Mouse (Mus musculus) kidney, postnatal 4 days (tissue): ENCODE data around the gene Mgst2.

Experiments used
- DNase-seq, 2 experiments: peaks; one replicate each; pipeline ENCODE4 v3.0.0; 2021; ENCODE audit warnings: mixed read lengths in 2 of 2

Mgst2 gene

DNA sequence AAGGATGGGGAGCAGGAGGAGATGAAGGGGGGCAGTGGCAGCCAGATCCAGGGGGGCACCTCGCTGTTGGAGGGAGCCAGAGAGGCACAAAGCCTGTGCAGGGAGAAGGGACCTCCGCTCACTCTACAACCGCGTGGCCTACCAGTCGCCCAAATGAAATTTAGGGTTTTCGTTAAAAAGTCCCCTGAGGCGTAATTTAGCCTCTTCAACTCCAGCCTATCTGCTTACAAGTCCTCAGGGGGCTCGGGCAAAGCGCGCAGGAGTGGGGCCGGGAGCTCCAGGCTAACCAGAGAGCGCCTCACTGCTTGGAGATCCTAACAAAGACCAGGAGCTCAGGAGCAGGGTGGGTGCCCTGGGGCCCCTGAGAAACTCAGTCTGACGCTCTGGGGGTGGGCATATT lies 41.8 kb downstream of the Mgst2 start:
- DNase-seq = peak; percentile 34 to 50

DNA sequence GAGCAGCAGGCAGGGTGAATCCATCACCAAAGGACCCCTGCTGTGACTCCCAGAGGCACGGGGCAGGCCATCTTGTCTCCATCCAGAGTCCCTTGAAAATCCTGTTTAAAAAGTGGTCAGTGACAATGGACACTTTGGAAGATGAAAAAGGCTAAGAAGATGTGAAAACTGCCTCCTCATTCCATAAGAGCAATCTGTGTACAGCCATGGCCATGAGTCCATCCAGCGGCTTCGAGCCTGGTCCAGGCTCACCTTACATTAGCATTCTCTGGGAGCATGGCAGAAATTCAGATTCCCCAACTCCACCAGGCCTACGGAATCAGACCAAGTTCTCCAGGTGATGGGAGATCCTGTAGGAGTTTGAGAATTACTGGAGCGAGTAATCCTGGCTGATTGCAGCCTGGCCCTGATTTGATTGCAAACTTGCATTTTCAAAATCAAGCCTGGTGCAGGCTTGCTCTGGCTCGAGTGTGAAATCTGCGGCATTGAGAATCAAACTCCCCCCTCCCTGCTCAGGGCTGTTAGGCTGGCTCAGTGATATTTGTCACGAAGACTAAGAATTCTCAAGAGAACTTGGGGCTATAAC lies 42.6 kb downstream of the Mgst2 start:
- peak in 1 of 2 experiments; percentile 21 for DNase-seq

DNA sequence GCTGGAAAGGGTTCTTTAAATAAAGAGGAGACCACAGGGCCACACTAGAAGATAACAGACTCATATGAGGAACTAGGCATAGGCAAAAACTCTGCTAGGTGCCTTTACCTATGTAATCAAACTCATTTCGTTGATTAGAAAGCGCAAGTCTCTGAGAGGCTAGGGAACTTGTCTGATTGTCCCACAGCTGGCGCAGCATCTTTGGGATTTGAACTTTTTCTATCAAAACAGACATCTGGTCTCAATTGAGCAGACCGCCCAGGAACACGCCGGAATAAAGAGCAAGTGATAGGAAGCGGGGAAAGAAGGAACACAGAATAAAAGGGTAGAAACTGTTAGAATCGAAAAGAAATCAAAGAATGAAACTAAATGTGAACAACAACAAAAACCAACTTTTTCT lies 43.3 kb downstream of the Mgst2 start:
- no peak for DNase-seq

DNA sequence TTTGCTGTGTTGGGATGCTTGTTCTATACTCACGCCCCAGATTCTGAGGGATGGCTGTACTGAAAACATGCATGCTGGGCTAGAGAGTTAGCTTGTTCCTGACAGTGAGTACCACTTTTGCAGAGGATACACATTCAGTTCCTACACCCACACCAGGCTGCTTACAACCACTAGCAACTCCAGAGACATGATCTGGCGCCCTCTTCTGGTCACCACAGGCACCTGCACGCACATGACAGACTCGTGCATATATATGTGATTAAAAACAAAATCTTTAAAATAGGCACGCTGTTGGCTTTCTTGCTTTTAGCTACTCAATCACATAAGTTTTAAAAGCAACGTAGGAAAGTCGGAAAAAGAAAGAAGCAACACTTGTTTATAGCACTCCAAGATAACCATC lies 45.1 kb downstream of the Mgst2 start:
- DNase-seq = no peak

DNA sequence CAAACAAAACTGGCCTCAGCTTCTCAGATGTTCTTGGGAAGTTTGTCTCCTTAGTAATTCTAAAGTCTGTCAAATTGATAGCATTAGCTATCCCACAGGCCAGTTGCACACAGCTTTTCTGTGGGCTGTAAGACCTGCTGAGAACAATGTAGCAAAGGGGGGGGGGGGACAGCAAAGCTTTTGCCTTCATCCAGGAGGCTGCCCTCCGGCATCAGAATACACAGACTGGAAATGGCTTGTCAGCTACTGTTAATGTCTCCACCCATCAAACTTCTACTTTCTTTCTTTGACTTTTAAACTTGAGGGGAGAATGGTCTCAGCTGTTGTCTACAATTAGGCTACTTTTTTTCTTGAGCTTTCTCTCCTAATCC lies 48.2 kb downstream of the Mgst2 start:
- DNase-seq = no peak

DNA sequence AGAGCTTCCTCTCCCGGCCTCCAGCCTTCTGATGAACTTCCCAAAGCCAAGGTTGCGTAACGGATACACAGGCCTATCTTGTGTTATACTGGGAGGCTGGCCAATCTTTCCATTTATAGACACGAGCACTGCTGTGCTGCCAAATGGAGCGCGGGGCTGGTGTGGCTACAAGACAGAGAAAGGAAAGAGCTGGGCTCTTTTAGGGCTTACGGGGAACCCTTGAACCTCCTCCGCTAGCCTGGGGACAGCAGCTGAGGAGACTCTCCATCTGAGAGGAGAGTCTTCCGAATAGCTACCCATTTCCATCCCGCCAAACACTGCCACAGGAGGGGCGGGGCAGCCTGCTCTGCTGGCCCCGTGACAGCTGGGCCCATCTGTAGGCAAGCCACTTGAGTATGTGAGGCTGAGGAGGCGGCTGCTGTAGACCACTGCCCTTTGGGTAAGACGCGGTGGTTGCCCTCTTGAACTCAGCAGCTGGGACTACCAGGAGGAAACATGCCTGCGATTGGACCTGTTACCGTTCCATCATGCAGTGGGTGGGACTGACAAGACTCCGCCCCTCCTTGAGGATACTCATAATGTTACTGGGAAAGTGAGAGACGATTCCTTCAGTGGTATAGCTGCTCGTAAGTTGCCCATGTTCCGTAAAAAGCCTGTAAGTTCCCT lies 48.7 kb downstream of the Mgst2 start:
- DNase-seq = peak; percentile 88 to 90

DNA sequence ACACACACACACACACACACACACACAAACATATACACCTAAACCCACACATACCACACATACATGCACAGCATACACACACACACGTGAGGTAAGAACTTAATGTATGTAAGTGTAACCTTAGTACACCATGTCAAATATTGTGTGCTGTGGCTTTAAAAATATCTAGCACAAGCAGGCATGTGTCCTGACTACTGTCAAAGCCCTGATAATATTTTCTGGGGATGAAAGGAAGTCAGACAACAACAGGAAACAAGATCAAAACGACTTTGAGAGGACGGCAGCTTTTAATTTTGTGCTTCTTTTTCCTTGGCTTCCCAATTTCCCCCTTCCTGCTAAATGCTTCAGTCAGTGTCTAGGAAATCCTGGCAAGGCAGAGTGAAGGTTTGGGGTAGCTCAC lies 52.2 kb downstream of the Mgst2 start:
- DNase-seq = no peak

DNA sequence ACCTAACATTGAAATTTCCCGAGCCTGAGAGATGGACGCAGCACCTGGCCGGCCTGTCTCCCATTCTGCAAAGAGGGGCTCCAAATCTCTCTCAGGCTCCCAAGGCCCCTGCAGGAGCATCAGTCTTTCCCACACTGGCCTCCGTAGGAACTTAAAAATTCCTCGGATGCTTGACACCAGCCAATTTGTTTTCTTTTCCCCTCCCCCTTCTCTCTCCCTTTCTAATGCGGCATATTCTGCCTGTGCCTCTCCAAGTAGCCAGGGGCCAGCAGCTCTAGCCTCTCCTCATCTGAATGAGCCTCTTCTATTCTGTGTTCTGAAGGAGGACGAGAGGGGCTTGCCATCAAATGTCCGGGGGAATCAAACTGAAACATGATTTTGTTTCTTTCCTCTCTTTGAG lies 53.1 kb downstream of the Mgst2 start:
- DNase-seq = peak; percentile 31 to 39

DNA sequence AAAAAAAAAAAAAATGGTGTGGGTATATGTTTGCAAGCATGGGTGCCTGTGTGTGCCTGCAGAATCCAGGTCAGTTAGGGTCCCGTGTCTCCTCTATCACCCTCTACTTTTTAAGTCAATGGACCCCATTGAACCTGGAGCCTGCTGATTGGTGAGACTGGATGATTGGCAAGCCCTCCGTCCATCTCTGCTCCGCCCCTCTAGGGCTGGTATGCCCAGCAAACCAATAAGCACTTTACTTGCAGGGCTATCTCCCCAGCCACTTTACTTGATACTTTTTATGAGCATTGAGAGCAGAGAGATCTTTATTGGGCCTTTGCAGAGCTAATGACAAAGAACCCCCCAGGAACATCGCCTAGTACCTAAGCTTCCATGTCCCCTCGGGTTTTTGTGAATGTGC lies 54.3 kb downstream of the Mgst2 start:
- DNase-seq = no peak

DNA sequence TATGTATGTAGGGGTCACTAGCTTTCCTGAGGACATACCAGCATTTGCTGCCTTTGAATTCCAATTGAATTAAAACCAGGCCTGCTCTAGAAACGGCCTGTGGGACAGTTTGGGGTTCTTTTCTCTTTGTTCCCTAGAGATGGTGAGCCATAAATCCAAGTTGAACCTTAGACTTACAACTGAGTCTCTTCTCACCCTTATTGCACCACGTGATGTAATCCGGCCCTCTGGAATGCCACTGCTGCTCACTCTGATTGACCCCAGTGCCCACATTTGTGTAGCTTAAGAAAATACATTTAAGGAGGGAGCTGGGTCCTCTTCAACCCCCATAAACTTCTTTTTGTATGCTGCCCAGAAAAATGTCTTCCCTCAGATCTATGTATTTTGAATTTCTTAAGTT lies 57.3 kb downstream of the Mgst2 start:
- DNase-seq = no peak

DNA sequence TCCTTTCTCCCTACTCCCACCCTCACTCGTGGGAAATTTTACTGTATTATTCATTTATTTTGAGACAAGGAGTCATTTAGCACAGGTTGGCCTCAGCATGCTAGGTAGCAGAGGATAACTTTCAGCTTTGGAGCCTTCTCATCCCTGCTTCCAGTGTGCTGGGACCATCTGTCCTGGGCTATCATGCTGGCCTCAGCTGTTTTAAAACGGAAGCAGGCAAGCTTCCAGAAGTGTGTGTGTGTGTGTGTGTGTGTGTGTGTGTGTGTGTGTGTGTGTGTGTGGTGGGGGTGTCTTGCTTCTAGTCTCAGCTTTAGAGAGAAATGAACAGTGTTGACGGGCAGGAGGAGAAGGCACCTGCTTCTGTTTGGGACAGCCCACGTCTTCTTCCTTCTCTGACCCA lies 57.7 kb downstream of the Mgst2 start:
- peak; percentile 64 to 67 for DNase-seq

DNA sequence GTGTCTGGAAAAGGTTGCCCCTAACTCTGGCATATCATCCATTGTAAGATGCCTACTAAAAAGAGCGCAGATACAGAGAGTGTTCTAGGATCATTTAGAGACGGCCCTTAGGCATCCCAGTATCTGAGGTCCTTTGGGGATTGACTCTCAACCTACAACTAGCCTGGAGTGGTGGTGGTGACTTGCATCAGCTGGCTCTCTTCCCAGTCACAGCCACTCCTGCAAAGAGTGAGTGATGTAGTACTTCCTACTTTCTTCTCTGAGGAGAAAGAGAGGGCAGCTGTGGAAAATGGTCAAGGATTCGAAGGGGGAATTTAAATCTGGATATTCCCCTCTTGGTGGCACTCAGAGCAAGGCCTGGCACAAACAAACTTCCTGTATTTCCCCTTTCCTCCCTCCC lies 59.2 kb downstream of the Mgst2 start:
- DNase-seq = peak; percentile 31 to 54

DNA sequence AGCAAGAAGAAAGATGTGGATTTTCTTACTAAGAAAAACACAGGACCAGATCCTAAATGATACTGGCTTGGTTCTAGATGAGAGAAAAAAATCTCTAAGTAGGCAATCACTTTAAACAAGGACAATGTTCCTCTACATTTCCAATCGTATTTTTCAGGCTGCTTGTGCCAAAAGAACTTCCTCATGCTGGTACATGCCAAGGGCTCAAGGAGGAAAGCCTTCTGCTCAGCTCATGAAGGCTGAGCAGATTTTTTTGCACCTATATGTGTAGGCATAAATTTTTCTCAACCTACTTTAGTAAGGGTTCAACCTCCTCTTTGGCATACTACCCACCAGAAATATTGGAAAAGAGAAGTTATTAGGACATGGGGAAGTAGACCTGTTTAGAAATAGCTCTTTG lies 59.8 kb downstream of the Mgst2 start:
- DNase-seq = no peak

DNA sequence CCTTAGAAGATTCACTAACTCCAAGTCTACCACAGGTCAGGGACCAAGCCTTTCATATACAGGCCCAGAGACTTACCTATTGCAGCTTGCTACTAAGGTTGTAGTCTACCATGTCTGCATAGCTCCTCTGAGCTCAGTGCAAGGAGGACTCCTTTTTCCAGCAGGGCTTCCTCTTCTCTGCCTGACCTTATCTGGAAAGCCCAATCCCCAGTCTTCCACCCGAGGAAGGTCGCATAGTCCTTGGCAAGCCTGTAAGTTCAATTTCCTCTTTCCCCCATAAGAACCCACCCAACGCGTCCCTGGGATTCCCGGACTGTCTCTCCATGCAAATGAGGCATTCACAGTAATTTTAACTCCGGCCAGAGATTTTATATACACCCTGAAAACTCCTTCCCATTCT lies 66.1 kb downstream of the Mgst2 start:
- no peak for DNase-seq

DNA sequence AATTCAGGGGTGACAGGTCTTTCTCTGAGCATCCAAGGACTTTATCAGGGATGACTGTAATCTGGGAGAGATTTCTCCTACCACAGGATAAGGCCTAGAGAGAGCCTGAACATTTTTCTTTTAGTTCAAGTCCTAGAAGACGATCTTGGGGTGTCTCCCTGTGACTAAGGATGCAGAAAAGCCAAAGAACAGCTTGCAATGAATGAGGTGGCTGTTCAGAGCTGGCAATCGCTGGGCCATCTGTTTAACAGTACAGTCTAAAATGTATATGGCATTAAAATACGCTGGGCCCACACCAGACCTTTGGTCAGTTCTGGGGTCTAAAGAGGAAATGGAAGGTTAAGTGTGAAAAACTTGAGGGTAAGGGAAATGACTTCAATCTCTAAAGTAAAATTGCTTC lies 67.3 kb downstream of the Mgst2 start:
- DNase-seq = no peak

DNA sequence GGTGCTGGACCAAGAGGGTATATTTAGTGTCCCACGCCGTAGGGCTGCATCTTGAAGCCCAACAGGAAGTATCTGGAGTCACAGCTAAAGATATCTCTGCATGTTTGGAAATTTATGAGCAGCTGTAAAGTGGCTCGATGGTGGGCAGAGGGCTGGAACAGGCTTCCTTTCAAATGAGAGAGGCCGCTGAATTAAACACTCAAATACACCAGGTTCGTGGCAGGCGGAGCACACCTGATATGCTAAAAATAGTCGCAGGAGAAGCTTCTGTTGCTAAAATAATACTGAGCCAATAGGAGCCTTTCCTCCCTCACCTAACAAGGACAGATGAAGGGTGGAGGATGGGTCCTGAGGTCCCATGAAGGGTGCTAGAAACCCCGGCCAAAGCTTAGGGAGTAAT lies 67.8 kb downstream of the Mgst2 start:
- DNase-seq = peak in 1 of 2 experiments; percentile 38

DNA sequence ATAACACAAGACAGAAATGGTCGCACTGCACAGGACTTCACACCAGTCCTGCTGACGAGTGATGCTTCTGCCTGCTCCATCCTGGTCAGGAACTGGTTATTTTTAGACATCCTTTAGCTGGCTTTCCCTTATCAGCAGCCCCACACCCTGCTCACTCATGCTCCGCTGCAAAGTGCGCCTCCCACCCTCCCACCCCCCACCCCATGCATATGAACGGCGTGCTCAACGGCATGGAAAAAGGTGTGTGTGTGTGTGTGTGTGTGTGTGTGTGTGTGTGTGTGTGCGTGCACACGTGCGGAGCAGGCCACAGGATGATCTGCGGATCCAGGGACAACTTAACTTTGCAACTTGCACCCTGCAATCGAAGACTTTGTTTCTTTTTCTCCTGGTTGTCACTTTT lies 68.3 kb downstream of the Mgst2 start:
- DNase-seq = no peak

DNA sequence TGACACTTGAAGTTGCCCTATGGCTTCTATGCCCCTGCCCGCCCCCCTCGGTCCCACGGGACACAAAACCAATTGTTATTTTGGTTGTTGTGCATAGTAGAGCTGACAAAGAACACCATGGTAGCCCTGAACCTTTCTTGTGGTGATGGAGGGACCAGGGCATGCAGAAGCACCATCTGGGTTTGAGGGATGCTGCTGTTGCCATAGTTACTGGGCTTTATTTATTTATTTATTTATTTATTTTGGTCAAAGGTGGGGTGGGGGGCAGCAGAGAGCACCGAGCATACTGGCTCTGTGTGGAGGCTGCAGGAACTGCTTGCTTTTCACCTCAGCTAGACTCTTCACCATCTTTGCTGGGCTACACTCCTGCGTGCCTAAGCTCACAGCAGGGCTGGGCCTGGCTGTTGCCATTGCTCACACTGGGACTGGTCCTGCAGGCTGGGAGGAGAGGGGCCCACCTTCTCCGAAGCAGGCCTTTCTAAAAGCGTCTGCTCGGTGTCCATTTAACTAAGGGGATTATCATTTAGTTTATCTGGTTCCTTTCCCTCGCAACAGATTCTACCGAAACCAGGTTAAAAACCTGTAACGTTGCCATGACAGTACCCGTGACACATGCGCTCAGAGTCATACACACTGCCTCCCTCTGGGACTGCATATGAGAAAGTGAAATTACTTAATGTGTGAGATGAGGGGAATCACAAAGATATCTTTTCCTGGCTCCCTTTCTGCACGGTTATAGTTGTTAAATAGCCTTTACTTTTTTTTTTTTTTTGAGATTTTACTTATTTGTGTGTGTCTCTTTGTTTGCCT lies 69.2 kb downstream of the Mgst2 start:
- DNase-seq = no peak

DNA sequence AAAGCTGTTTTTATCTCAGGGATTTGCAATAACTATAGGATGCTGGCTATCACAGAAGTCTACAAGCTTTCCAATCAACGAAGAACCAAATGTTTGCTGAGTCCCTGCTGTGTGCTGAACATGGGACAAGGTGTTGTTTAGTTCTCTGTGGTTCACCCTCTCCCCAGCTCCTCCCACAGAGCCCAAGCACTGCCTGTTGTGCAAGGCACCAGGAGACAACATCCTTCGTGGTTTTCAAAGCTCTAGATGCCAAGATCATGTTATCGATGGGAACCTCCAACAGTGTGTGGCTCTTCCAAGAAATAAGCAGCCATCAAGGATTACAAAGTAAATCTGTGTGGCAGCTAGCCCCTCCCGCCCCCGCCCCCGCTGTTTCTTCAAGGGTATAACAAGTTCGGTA lies 70.5 kb downstream of the Mgst2 start:
- DNase-seq = no peak

DNA sequence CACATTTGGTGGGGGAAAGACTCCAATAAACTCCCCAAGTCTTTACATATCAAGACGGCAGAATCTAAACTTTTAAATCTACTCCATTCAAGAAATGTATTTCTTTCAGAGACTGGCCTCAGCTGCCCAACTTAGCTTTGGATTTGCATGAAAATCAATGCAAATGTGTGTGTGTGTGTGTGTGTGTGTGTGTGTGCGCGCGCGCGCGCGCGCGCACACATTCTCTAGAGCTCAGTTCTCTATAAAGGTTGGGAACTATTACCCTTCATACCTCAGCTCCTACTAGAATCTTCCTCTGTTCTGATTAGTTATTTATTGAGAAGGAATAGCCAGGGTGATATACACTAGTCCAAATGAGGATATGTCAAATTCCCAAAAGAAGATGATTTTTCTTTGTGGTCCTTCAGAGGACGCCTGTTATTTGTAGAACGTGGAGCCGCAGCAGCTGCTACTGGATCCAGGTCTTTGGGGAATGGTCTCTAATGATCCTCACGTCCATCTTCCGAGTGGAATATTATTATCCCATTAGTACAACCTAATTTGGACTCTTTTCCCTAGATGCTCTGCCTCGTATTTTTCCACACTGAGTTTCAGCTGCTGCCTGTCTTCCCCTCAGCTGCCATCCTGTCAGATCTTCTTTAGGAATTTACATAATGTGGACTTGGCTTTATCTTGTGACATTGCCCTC lies 71.9 kb downstream of the Mgst2 start:
- DNase-seq = no peak
